Mouse (Mus musculus): ENCODE data around the gene Tmtc2.

GRCm38 (mm10) chr10:105287575-105287974 lies 286.7 kb downstream of the Tmtc2 start:
- TF ChIP-seq GATA1 (IDR thresholded peaks at IDR 0.05; ENCODE audit: borderline replicate concordance, low read length): no peak
- TF ChIP-seq FLI1 (IDR thresholded peaks at IDR 0.05; ENCODE audit: low read length): no peak

Data from megakaryocyte, embryonic 14.5 days (primary cell).